Mouse (Mus musculus) CH12.LX (cell line): Measurements from ENCODE around the gene Cbx6.

Experiments used
- CHD2 ChIP-seq: IDR thresholded peaks from 2 replicates; pipeline ENCODE4 v1.6.1; 2011; ENCODE audit warnings: low read length, improper control_type of control experiment
- EP300 ChIP-seq: IDR thresholded peaks from 2 replicates; pipeline ENCODE4 v1.6.1; 2011; ENCODE audit warnings: low read length, improper control_type of control experiment
- ETS1 ChIP-seq: conservative IDR thresholded peaks from 2 replicates; pipeline ENCODE4 v1.6.1; 2012; ENCODE audit warnings: low read depth, mild to moderate bottlenecking, inconsistent platforms, low read length, improper control_type of control experiment, moderate library complexity
- NELFE ChIP-seq: IDR thresholded peaks from 2 replicates; pipeline ENCODE4 v1.6.1; 2011; ENCODE audit warnings: low read depth, low read length, improper control_type of control experiment
- POLR2A ChIP-seq: IDR thresholded peaks from 2 replicates; pipeline ENCODE4 v1.6.1; 2011; ENCODE audit warnings: low read depth, mild to moderate bottlenecking, improper control_type of control experiment, low read length
- RAD21 ChIP-seq: IDR thresholded peaks from 2 replicates; pipeline ENCODE4 v1.6.1; 2011; ENCODE audit warnings: low read depth, mild to moderate bottlenecking, low read length, improper control_type of control experiment, moderate library complexity
- RCOR1 ChIP-seq: conservative IDR thresholded peaks from 2 replicates; pipeline ENCODE4 v1.6.1; 2012; ENCODE audit warnings: low read depth, mild to moderate bottlenecking, inconsistent platforms, low read length, improper control_type of control experiment
- TBP ChIP-seq: conservative IDR thresholded peaks from 2 replicates; pipeline ENCODE4 v1.6.1; 2011; ENCODE audit warnings: low read depth, low read length, improper control_type of control experiment

DNA sequence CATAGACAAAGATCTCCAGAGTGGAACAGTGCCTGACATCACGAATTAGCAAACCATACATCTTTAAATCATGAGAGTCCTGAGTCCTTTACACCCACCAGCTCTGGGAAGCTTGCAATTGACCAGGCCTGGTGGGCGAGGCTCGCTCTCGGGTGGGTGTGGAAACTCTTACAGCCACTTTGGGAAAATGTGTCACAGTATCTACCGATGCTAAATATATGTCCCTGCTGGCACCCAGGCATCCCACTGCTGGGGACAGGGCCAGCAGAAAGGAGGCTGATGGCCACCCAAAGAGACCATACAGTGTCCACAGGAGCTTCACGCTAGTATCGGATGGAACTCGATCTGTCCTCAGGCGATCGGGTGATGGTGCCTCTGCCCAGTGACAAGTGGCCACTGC lies 35.9 kb downstream of the Cbx6 start:
- no peak for TF ChIP-seq RAD21
- no peak for TF ChIP-seq RCOR1
- no peak for TF ChIP-seq NELFE
- TF ChIP-seq EP300 = no peak
- no peak for TF ChIP-seq POLR2A
- no peak for TF ChIP-seq CHD2
- no peak for TF ChIP-seq ETS1
- TF ChIP-seq TBP = no peak
